In genomic region chr5:73264122-73264521, GRCm38 (mm10) we compare ENCODE assay signal across 24 mouse cellular contexts. TPM values are rescaled to one million over a fixed set of nuclear protein-coding genes. Genes with fewer than 3 reads are reported as not detected.
DNase-seq lines count a peak whose midpoint lies in the region; ATAC-seq and TF ChIP-seq lines count a peak whose summit lies in the region.
"Had no signal": no experiment of that assay in that cellular context is flagged by ENCODE, and none has a peak within 500 bp of the region (broad histone marks: within the 10 kb centered on the region; RNA-seq: fewer than 3 reads in every experiment).

No protein-coding gene starts in this region.

- intact Hi-C loops in gastrocnemius, adult 2 months (cut with DNase I): no loop called here

- ATAC-seq in lung, postnatal 0 days: no peak; the same call in 1 of the 2 replicates
- ATAC-seq: activated CD4-positive, CD25-positive, alpha-beta regulatory T cell, adult 4 months; CD4-positive, CD25-positive, alpha-beta regulatory T cell, adult 4 months; forebrain, embryonic 13.5 days; forebrain, embryonic 15.5 days; Patski had no signal

- no peaks in the 10 kb centered on the region for H3K27me3 ChIP-seq in lung, postnatal 0 days (replicated peaks; ENCODE audit: insufficient read depth, low read length)
- H3K27me3 ChIP-seq: CH12.LX; embryonic facial prominence, embryonic 12.5 days; forebrain, embryonic 13.5 days; forebrain, embryonic 15.5 days; Patski had no signal

- DNase-seq in gastrocnemius, adult 2 months: no peak
- no peak for DNase-seq in gastrocnemius, adult 18-20 months (ENCODE audit: low spot score)
- peak; percentile 21 for DNase-seq in lung, postnatal 0 days (ENCODE audit: low spot score)
- DNase-seq in lung, postnatal 10 days: no peak
- DNase-seq in lung, postnatal 36 days: peak; percentile 25
- DNase-seq in lung, adult 18-20 months: no peak
- DNase-seq: adrenal gland, adult 8-10 months; adrenal gland, postnatal 14 days; adrenal gland, postnatal 36 days; B cell, adult 2 months; cerebellum, adult 11-12 months; cerebellum, adult 2 months; cerebellum, adult 9-10 months; cerebellum, postnatal 10 days; cerebellum, postnatal 25 days had no signal

- H3K36me3 ChIP-seq in lung, postnatal 0 days (ENCODE audit: insufficient read depth, low read length): no peaks in the 10 kb centered on the region
- H3K36me3 ChIP-seq: embryonic facial prominence, embryonic 10.5 days; embryonic facial prominence, embryonic 12.5 days; forebrain, embryonic 15.5 days; G1E had no signal

- H3K9me3 ChIP-seq in lung, postnatal 0 days (ENCODE audit: low read length): no peaks in the 10 kb centered on the region
- H3K9me3 ChIP-seq: embryonic facial prominence, embryonic 10.5 days; forebrain, embryonic 13.5 days; forebrain, embryonic 15.5 days had no signal

- H3K4me2 ChIP-seq in lung, postnatal 0 days (replicated peaks; ENCODE audit: low read depth, low read length): no peak overlapping the region
- H3K4me2 ChIP-seq: embryonic facial prominence, embryonic 12.5 days; forebrain, embryonic 13.5 days; forebrain, embryonic 15.5 days had no signal

- WGBS in lung, postnatal 0 days: 68% methylated on average over 3 of the region's 5 CpGs

- no peak overlapping the region for H3K9ac ChIP-seq in lung, postnatal 0 days (replicated peaks; ENCODE audit: low read depth)
- H3K9ac ChIP-seq: embryonic facial prominence, embryonic 12.5 days; forebrain, embryonic 13.5 days; forebrain, embryonic 15.5 days had no signal

- TF ChIP-seq EP300 in lung, postnatal 0 days (IDR thresholded peaks at IDR 0.05): no peak

- TF ChIP-seq CTCF in gastrocnemius, adult 2 months (IDR thresholded peaks at IDR 0.05): no peak
- TF ChIP-seq CTCF in lung, postnatal 0 days (IDR thresholded peaks at IDR 0.05): no peak

- no peaks in the 10 kb centered on the region for H3K4me1 ChIP-seq in lung, postnatal 0 days (ENCODE audit: insufficient read depth, low read depth, low read length)
- H3K4me1 ChIP-seq: embryonic facial prominence, embryonic 12.5 days; forebrain, embryonic 13.5 days; forebrain, embryonic 15.5 days had no signal

- no peak overlapping the region for H3K4me3 ChIP-seq in gastrocnemius, adult 2 months
- no peak overlapping the region for H3K4me3 ChIP-seq in lung, postnatal 0 days (ENCODE audit: low read depth, low read length)
- H3K4me3 ChIP-seq: embryonic facial prominence, embryonic 10.5 days; embryonic facial prominence, embryonic 12.5 days; forebrain, embryonic 13.5 days; forebrain, embryonic 15.5 days had no signal

- H3K27ac ChIP-seq in gastrocnemius, adult 2 months: peak overlapping the region; percentile 46; the same call in 1 of the 2 replicates
- H3K27ac ChIP-seq in lung, postnatal 0 days (ENCODE audit: low read length): no peak overlapping the region
- H3K27ac ChIP-seq: embryonic facial prominence, embryonic 10.5 days; embryonic facial prominence, embryonic 12.5 days; forebrain, embryonic 13.5 days; forebrain, embryonic 15.5 days had no signal

RNA-seq across cellular contexts. Expression of gene Fryl, which starts 7.7 kb away (rescaled TPM):
- 10 to 100 TPM; 14.6 to 23.5 TPM for total RNA-seq in gastrocnemius, adult 2 months (2021)
- 10 to 100 TPM; 13.5 to 14.0 TPM for total RNA-seq in gastrocnemius, adult 18-20 months (2021)
- 20.9 and 21.9 TPM in 2 replicates for polyA plus RNA-seq in lung, postnatal 0 days (2015; fragmentation: Nextera tagmentation; extraction: Ambion mirVana)

RNA-seq across cellular contexts. Expression of gene Ociad1, which starts 28.5 kb away (rescaled TPM):
- total RNA-seq in gastrocnemius, adult 2 months (2021): 100 to 1,000 TPM; 147 to 166 TPM
- total RNA-seq in gastrocnemius, adult 18-20 months (2021): 100 to 1,000 TPM; 142 to 150 TPM
- polyA plus RNA-seq in lung, postnatal 0 days (2015; fragmentation: Nextera tagmentation; extraction: Ambion mirVana): 177 and 179 TPM in 2 replicates

Comparison
In these comparisons a context has a peak if more than half of its experiments do, and no peak if none do; other contexts are left out.
1. DNase-seq: peak in lung, postnatal 0 days (single experiment) and lung, postnatal 36 days (single experiment); none in gastrocnemius, adult 2 months (single experiment), gastrocnemius, adult 18-20 months (single experiment), lung, postnatal 10 days (single experiment) and lung, adult 18-20 months (0 of 2).